Mouse (Mus musculus) cerebellum, adult 11 months (tissue): Measurements from ENCODE around the gene Ube4a.

Experiments
- DNase-seq: peaks from one replicate; pipeline ENCODE4 v3.0.0; 2022

Ube4a gene

GRCm38 (mm10) chr9:44965126-44965832, at the start of gene Ube4a:
Ube4a (minus strand) TSS chr9:44965600.
- peak; percentile 98 for DNase-seq

- no peak for DNase-seq
Observed at GRCm38 (mm10) chr9:45014879-45015278, 49.5 kb upstream of the Ube4a start.

DNA sequence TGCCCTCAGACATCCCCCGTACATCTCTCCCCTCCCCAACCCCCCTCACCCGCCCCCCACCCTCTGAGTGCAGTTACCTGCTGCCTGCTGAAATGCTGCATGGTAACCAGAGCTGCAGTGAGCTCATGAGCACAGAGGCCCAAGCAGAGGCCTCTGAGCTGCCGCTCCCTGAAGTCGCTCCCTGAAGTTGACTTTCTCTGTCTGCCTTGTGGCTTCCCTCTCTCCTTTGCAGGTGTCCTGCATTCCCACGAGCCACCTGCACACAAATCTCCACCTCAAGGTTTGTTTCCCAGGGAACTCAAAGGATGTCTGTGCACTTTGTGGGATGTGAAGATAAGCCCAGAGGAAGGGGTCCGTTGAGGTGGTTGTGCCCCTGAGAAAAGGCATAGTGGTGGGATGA, 45.9 kb upstream of the Ube4a start:
- no peak for DNase-seq

DNA sequence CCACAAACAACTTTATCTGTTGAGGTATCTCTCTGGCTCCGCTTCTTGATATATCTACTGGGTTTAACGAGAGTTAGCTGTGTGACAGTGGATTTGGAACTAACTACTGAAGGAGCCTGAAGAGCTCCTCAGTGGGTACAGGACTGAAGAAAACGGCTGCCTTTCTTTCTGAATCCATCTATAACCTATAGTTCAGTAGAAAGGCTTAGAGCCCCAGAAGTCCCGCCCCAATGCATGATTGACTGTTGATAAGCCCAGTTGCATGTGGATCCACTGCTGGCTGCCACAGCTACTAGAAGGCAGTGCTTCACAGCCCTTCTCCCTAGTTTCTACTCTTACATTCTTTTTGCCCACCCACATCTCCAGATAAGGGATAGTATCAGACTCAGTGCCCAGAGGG, 45.1 kb upstream of the Ube4a start:
- DNase-seq: no peak

DNA sequence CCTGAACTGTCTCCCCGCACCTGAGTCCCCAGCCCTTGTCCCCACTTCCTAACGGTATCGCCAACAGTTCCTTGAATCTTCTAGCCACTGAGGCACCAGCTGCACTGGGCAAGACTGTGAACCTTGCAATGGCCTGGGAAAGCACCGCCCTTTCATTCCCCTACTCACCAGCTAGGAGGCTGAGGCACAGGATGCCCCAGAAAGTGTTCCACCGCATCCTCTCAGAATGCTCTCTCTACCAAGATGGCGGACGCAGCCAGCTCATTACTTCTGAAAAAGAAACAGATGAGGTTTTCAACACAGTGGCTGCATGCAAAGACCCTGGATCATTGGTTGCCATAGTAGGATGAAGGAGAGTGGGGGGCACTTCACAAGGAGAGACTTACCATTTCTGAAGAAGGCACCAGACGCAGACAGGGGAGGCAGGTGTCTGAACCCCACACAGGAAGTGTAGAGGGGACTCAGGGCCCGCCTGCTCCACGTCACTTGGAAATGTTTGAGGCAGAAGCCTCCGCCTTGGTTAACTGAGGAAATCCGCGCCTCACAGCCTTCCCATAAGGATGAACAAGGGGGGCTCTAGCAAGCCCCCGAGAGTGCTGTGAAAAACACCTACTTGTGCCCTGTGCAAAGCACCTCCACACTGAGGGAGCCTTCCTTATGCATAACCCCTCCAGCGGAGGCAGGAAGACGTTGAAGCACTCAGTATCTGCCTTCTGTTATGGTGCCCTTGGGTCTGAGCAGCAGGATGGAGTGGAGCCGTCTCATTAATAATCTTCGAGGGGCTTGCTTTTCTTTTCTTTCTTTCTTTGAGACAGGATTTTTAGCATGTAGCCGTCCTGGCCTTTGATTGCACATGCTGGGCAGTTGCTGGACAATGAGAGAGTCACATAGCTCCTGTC, 44.0 kb upstream of the Ube4a start, which contains the start of gene Cd3e:
TSS of gene Cd3e (minus strand) at position 448 of the 899 bp plus-strand sequence.
- no peak for DNase-seq

DNA sequence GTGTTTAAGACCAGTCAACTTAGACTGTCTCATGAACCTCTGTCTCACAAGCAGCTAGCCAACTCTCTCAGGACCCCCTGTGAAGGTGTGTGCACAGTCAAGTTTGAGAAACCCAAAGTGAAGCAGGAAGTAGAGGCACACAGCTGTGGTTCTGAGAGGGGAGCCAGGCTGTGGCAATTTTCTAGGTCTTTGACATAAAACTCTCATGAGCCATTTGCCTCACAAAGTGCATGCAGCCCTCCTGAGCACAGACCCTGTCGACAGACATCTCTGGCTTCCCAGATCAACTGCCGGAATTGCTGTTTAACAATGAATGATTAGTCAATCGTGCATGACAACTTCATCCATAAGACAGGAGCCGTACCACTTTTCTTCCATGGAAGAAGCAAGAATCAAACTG, 42.9 kb upstream of the Ube4a start:
- no peak for DNase-seq

DNA sequence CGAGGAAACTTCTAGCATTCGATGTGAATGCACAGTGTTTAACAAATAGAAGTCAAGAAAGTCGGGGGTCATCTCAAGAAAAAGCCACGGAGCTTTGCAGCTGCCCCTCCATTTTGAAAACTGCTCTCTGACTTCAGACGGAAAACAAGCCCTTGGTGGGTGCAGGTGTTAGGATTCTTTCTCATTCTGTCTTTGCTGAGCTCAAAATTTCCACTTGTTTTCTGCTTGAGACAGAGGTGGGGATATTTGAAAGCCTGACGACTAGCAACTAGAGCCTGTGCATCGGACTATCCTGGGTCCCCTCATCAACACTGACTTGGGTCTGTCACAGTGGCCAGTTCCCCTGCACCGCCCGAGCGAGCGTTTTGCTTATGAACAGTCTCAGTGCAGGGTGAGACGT, 42.0 kb upstream of the Ube4a start:
- no peak for DNase-seq

- DNase-seq: no peak
Observed at GRCm38 (mm10) chr9:45000249-45000648, 34.8 kb upstream of the Ube4a start.

DNA sequence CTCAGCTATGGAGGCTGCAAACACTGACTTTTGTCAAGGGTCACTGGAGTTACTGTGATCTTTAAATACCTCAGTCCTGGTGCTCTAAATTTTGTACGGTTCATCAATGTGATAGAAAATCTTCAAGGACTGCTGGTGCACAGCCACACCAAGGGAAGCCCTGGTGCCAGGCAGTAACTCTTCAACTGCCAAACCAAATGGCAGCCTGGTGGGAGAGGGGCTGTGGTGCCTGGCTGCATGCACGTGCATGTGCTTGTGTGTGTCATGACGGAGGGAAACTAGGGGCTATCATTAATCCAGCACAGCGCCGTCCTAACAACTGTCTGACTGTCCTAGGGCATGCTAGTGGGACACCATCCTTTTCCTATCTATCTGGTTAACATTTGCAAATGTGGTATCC, 34.4 kb upstream of the Ube4a start:
- DNase-seq: no peak

DNA sequence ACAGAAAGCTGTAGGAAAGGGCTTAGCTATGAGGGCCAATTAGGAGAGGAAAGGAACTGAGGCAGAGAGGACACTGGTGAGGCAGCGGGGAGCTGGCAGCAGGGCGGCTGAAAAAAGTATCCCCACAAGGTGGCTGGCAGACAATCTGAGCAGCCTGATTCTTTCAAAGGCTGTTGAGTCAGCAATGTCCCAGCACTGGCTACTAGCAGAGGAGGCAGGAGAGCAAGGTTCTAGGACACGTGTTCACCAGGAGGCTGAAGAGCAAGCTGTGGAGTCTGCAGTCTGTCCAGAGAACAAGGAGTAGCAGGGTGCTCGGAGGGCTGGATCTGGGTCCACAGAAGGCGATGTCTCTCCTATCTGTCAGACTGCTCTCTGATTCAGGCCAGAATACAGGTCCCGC, 33.8 kb upstream of the Ube4a start:
- peak; percentile 43 for DNase-seq

DNA sequence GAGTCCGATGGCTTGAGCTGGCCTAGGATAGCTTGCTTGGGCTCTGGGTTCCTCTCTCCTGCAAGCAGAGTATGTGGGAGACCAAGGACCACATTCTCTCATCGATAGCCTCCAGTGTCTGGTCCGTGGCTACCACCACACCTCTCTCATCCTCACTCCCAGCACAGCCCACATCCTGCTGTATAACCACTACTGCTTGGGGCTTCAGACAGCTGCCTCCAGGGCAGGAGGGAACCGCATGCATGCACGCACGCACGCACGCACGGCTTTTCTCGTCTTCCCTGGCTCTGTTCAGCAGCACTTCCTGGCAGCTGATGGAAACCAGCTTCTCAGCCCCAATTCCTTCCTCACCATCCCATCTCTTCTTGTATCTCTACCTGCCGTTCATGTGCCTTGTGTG, 32.7 kb upstream of the Ube4a start:
- DNase-seq: no peak

GRCm38 (mm10) chr9:44996590-44996989, 31.2 kb upstream of the Ube4a start:
- DNase-seq: no peak

DNA sequence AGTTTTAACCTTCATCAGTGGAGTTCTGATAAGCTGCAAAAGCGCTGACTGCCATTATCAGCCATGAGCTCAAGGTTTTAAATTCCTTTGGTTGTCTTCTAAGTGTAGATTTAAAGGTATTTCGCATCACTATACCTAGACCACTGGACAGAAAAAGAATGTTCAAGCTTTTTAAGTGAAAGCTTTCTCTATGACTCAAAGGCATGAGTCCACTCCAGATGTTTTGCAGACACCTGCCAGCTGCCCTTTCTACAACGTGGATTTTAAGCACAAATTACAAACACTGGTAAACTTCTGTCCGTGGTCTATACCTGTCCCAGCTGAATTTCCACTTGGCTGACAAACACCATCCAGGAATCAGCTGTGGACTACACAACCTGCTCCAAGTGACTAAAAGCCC, 29.6 kb upstream of the Ube4a start:
- no peak for DNase-seq

- no peak for DNase-seq
Observed at GRCm38 (mm10) chr9:44993268-44993667, 27.9 kb upstream of the Ube4a start.

DNA sequence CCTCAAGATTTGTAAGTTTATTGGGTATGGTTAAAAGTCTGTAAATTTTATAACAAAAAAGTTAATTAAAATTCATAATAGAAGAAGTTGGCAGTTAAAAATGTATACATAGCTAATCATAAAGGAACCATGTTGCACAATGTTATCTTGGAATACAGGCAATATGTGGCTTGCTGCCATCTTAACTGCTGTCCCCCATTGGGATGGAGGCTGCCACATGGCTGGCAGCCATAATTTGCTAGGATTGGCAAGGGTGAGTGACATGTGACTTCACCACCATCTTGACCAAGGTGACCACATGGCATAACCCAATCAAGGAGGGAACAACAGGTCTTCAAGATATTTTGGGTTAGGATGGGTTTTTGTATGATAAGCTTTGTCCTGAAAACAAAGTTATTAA, 26.9 kb upstream of the Ube4a start:
- peak; percentile 37 for DNase-seq

DNA sequence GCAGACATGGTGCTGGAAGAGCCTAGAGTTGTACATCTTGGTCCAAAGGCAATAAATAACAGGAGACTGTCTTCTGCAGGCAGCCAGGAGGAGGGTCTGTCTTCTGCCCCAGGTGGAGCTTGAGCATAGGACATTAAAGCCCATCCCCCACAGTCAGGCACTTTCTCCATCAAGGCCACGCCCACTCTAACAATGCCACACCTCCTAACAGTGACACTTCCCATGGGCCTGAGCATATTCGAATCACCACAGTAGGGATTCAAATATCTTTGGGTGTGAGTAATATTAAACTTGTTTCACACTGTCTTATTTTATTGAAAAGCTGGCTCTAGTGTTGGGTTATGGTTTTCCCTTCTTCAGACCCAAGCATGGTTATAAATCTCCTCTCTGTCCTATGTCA, 26.4 kb upstream of the Ube4a start:
- no peak for DNase-seq

DNA sequence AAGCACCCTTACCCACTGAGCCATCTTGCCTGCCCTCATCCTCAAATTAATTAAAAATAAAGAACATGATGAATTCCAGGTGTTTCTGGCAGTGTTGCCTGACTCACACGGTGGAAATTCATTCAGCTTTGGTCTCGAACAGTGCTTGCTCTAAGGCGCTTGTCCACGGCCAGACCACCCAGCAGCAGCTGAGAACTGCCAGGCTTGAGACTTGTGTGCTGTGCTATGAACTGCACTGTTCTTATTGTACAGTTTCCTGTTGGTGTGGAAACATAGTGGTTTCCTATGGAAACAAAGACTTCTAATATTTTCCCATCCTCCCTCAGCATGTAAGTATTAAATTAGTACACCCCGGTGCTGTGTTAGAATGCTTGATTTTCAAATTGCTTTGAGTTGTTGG, 21.6 kb upstream of the Ube4a start:
- DNase-seq: no peak

DNA sequence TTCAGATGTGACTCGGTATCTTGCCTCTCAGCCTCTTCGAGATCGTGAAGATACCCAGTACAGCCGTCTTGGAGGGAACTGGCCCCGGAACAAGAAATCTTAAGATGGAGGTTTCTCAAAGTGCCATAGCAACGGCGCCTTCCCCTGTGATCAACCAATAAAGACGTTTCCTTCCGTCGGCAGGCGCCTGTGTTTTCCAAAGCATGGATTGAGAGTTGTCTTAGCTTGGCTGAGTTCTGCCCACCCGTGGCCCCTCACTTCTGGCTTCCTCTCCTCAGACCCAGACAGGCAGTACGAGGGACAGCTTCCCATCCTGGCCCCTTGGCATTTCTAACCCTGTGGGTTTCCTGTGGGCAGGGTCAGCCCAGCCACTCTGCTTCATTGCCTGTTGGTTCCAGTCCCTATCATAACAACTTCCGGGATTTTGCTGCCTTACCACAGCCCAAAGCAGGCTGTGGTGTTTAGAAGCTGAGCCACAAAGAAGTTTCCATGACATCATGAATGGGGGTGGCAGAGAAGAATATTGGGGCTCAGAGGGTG, 20.9 kb upstream of the Ube4a start:
- DNase-seq: no peak

- DNase-seq: no peak
Observed at GRCm38 (mm10) chr9:44985721-44986161, 20.3 kb upstream of the Ube4a start.

GRCm38 (mm10) chr9:44983001-44983400, 17.6 kb upstream of the Ube4a start:
- DNase-seq: no peak

DNA sequence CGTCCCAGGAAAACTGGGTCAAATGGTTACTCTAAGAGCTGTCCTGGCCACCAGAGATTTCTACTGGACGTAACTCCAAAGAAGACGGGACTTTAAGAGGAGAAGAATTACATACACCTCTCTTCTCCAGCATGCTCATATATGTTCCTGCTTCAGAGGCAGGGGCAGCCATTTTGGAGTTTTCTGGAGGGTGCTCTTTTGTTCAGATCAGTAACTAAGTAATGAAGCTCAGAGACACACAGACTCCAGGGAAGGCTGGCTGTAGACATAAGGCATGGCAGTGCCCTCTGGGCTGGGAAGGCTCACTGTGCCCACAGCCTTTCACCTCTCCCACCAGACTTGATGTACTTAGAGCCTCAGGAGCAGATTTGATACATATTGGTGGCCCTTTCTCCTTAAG, 17.1 kb upstream of the Ube4a start:
- no peak for DNase-seq

- DNase-seq: no peak
Observed at GRCm38 (mm10) chr9:44982081-44982480, 16.7 kb upstream of the Ube4a start.

GRCm38 (mm10) chr9:44981676-44982075, 16.3 kb upstream of the Ube4a start, which contains the start of gene Cd3d:
Cd3d (plus strand) TSS chr9:44981786.
- no peak for DNase-seq

- DNase-seq: no peak
Observed at GRCm38 (mm10) chr9:44981104-44981503, 15.7 kb upstream of the Ube4a start.
